Mouse (Mus musculus) NIH3T3 (cell line): Measurements from ENCODE around the gene Atoh8.

Experiments used
- DNase-seq: peaks from one replicate; pipeline ENCODE4 v3.0.0-alpha.2; 2012; ENCODE audit warnings: low read depth

Gene Atoh8

GRCm38 (mm10) chr6:72254588-72255075 lies 19.3 kb upstream of the Atoh8 start:
- no peak for DNase-seq

- no peak for DNase-seq
These were observed 18.7 kb upstream of the Atoh8 start for GRCm38 (mm10) chr6:72253911-72254587.

- DNase-seq, result no peak
These were observed 17.8 kb upstream of the Atoh8 start for GRCm38 (mm10) chr6:72253168-72253567.

- DNase-seq, result no peak
These were observed 17.1 kb upstream of the Atoh8 start for GRCm38 (mm10) chr6:72252433-72252832.

GRCm38 (mm10) chr6:72249981-72250380 lies 14.6 kb upstream of the Atoh8 start:
- no peak for DNase-seq

GRCm38 (mm10) chr6:72248150-72248914 lies 13.0 kb upstream of the Atoh8 start:
- DNase-seq, result no peak

- DNase-seq, result no peak
These were observed 10.9 kb upstream of the Atoh8 start for GRCm38 (mm10) chr6:72246303-72246702.

- DNase-seq, result peak; percentile 51
These were observed 9.3 kb upstream of the Atoh8 start for GRCm38 (mm10) chr6:72244569-72245285.

GRCm38 (mm10) chr6:72244144-72244549 lies 8.8 kb upstream of the Atoh8 start:
- DNase-seq, result peak; percentile 99

GRCm38 (mm10) chr6:72242532-72243320 lies 7.3 kb upstream of the Atoh8 start:
- DNase-seq, result peak; percentile 71

GRCm38 (mm10) chr6:72241843-72242154 lies 6.4 kb upstream of the Atoh8 start:
- DNase-seq, result no peak

- DNase-seq, result no peak
These were observed 5.9 kb upstream of the Atoh8 start for GRCm38 (mm10) chr6:72241133-72241842.

- DNase-seq, result no peak
These were observed 4.7 kb upstream of the Atoh8 start for GRCm38 (mm10) chr6:72240042-72240441.

- peak; percentile 93 for DNase-seq
These were observed 1.7 kb upstream of the Atoh8 start for GRCm38 (mm10) chr6:72237035-72237434.

- no peak for DNase-seq
These were observed 530 bp upstream of the Atoh8 start for GRCm38 (mm10) chr6:72235807-72236407.

GRCm38 (mm10) chr6:72234372-72235097 lies 842 bp downstream of the Atoh8 start:
- DNase-seq, result peak; percentile 64

GRCm38 (mm10) chr6:72233950-72234349 lies 1.4 kb downstream of the Atoh8 start:
- no peak for DNase-seq

GRCm38 (mm10) chr6:72232870-72233269 lies 2.5 kb downstream of the Atoh8 start:
- no peak for DNase-seq

GRCm38 (mm10) chr6:72232411-72232810 lies 3.0 kb downstream of the Atoh8 start:
- DNase-seq, result peak; percentile 62

GRCm38 (mm10) chr6:72230875-72231274 lies 4.5 kb downstream of the Atoh8 start:
- no peak for DNase-seq
